Mouse (Mus musculus) midbrain, embryonic 10.5 days (tissue): Measurements from ENCODE around the gene Irf2. TPM values are rescaled to one million over a fixed set of nuclear protein-coding genes. Genes with fewer than 3 reads are reported as not detected.

Experiments used
- DNase-seq: peaks from one replicate; pipeline ENCODE4 v3.0.0-alpha.2; 2017; ENCODE audit warnings: low spot score
- H3K27ac ChIP-seq: fragments of 300-500 bp; sonication (generic); replicated peaks from 2 replicates; pipeline ENCODE4 v1.5.1; 2016; ENCODE audit warnings: mild to moderate bottlenecking
- H3K27me3 ChIP-seq: fragments of 300-500 bp; sonication (generic); 2 replicates; pipeline ENCODE4 v1.6.1; 2016; ENCODE audit warnings: low read depth, mild to moderate bottlenecking; ENCODE audit not compliant: poor library complexity, severe bottlenecking
- H3K36me3 ChIP-seq: fragments of 300-500 bp; sonication (generic); 2 replicates; pipeline ENCODE4 v1.6.1; 2016; ENCODE audit warnings: mild to moderate bottlenecking, moderate library complexity
- H3K4me1 ChIP-seq: fragments of 300-500 bp; sonication (generic); 2 replicates; pipeline ENCODE4 v1.6.1; 2016
- H3K4me3 ChIP-seq: fragments of 300-500 bp; sonication (generic); 2 replicates; pipeline ENCODE4 v1.5.1; 2016; ENCODE audit warnings: mild to moderate bottlenecking, moderate library complexity
- H3K9me3 ChIP-seq: fragments of 300-500 bp; sonication (generic); replicated peaks from 2 replicates; pipeline ENCODE4 v1.6.1; 2016; ENCODE audit warnings: mild to moderate bottlenecking
- WGBS: fragments of 180-500 bp; shearing (Covaris S2); methylation state at CpG from one replicate; pipeline ENCODE4 v1.1.7; 2016; 5-methylcytosine and 5-hydroxymethylcytosine counted together
- polyA plus RNA-seq: library from polyadenylated mRNA; unstranded; fragments of >200 nt; fragmentation: Nextera tagmentation; extraction: Ambion mirVana; gene quantifications from 2 replicates; pipeline ENCODE4 v1.2.1, GENCODE M21; 2016

Gene Irf2
- polyA plus RNA-seq = 7.4 and 8.6 TPM in 2 replicates

GRCm38 (mm10) chr8:46739003-46739949 is at the start of gene Irf2:
Gene Irf2, plus strand, starts transcription at chr8:46739732.
- peak; percentile 89 for DNase-seq
- Histone ChIP-seq H3K4me3 (peak within 1 kb of the TSS; percentile 93), H3K9me3 (peaks cover 7% of the 10 kb centered on the region; the same call in 1 of the 2 replicates), H3K27ac (peak within 1 kb of the TSS; percentile 98), H3K27me3 (peaks cover 11% of the 10 kb centered on the region; the same call in 1 of the 2 replicates), H3K4me1 (peaks cover 24% of the 10 kb centered on the region), H3K36me3 (0 out of 2 replicates have a peak, but pooled peaks cover 4% of the 10 kb centered on the region)
- 0% methylated on average over 46 of the region's 51 CpGs for WGBS

DNA sequence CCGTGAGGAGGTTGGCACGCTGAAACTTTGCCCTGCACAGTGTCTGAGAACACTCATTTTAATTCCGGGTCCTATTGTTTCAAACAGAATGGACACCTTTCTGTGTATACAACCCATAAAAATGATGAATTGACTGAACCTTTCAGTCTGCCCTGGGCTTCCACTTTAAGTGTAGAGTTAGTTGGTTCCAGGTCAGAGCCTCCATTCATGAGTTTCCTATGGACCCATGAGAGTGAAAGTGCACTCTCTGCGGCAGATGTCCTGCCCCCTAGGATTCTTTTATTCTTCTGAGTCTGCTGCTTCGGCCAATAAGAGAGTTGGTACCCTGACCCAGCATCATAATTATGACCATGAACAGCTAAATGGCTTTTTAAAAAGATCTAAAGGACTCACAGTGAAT is 49.4 kb upstream of the Irf2 start:
- H3K27me3 ChIP-seq = no peaks in the 10 kb centered on the region
- 44% methylated on average over 5 of the region's 5 CpGs for WGBS
- H3K9me3 ChIP-seq = no peaks in the 10 kb centered on the region
- no peak overlapping the region for H3K4me3 ChIP-seq
- no peaks in the 10 kb centered on the region for H3K36me3 ChIP-seq
- DNase-seq = no peak
- H3K27ac ChIP-seq = peak overlapping the region; percentile 49; the same call in 1 of the 2 replicates
- H3K4me1 ChIP-seq = peaks cover 44% of the 10 kb centered on the region

GRCm38 (mm10) chr8:46690581-46690980 is 49.0 kb upstream of the Irf2 start:
- H3K4me3 ChIP-seq = no peak overlapping the region
- H3K9me3 ChIP-seq = no peaks in the 10 kb centered on the region
- no peak for DNase-seq
- no peaks in the 10 kb centered on the region for H3K36me3 ChIP-seq
- H3K27me3 ChIP-seq = no peaks in the 10 kb centered on the region
- 80% methylated on average over 5 of the region's 5 CpGs for WGBS
- H3K4me1 ChIP-seq = peaks cover 44% of the 10 kb centered on the region
- peak overlapping the region; percentile 49 for H3K27ac ChIP-seq

GRCm38 (mm10) chr8:46691360-46691759 is 48.2 kb upstream of the Irf2 start:
- no peak for DNase-seq
- H3K4me1 ChIP-seq = peaks cover 40% of the 10 kb centered on the region
- no peak overlapping the region for H3K4me3 ChIP-seq
- no peaks in the 10 kb centered on the region for H3K9me3 ChIP-seq
- H3K27ac ChIP-seq = peak overlapping the region; percentile 63; the same call in 1 of the 2 replicates
- H3K27me3 ChIP-seq = no peaks in the 10 kb centered on the region
- H3K36me3 ChIP-seq = no peaks in the 10 kb centered on the region
- 73% methylated on average over 7 of the region's 7 CpGs for WGBS

DNA sequence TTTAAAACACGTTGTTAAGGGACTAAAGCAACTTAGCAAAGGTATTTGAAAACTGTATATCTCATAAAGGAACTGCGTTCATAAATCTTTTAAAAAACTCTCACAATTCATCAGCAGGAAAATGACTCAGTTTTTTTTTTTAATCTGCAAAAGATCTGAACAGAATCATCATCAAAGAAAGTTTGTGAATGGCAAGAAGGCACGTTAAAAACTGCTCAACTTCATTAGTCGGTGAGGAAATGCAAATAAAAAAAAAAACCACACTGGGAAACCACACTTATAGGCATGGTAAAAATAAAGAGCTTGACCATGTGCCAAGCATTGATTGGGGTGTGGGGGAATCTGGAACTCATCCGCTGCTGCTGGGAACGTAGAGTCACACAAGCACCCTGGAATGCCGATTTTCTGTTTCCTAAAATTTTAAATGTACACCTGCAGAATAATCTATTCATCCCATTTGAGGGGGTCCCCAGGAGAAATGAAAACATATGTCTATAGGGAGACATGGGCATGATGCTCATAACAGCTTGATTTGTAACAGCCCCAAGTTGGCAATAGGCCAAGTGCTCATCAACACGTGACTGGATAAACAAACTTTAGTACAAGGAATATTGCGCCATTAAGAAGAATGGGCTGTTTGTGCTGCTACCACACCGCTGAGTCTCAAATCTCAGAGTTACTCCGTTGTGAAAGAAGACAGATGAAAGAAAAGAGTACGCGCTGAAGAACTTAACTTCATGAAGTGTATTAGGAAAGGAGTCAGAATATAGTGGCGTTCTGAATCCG is 43.1 kb upstream of the Irf2 start:
- peaks cover 14% of the 10 kb centered on the region for H3K4me1 ChIP-seq
- H3K27ac ChIP-seq = no peak overlapping the region
- no peak for DNase-seq
- H3K27me3 ChIP-seq = no peaks in the 10 kb centered on the region
- no peaks in the 10 kb centered on the region for H3K9me3 ChIP-seq
- H3K4me3 ChIP-seq = no peak overlapping the region
- 87% methylated on average over 15 of the region's 15 CpGs for WGBS
- no peaks in the 10 kb centered on the region for H3K36me3 ChIP-seq

- Histone ChIP-seq H3K27me3 (no peaks in the 10 kb centered on the region), H3K27ac (no peak overlapping the region), H3K36me3 (no peaks in the 10 kb centered on the region), H3K9me3 (no peaks in the 10 kb centered on the region), H3K4me1 (peaks cover 3% of the 10 kb centered on the region), H3K4me3 (no peak overlapping the region)
- no peak for DNase-seq
- WGBS = 90% methylated on average over 4 of the region's 4 CpGs
Observed at GRCm38 (mm10) chr8:46697566-46697965, 42.0 kb upstream of the Irf2 start.

GRCm38 (mm10) chr8:46698162-46698561 is 41.4 kb upstream of the Irf2 start:
- H3K36me3 ChIP-seq = no peaks in the 10 kb centered on the region
- H3K27me3 ChIP-seq = no peaks in the 10 kb centered on the region
- no peak for DNase-seq
- WGBS = 98% methylated on average over 5 of the region's 5 CpGs
- H3K27ac ChIP-seq = no peak overlapping the region
- H3K9me3 ChIP-seq = no peaks in the 10 kb centered on the region
- no peaks in the 10 kb centered on the region; the same call in 1 of the 2 replicates for H3K4me1 ChIP-seq
- no peak overlapping the region for H3K4me3 ChIP-seq

- WGBS = 96% methylated on average over 2 of the region's 2 CpGs
- H3K36me3 ChIP-seq = no peaks in the 10 kb centered on the region
- no peaks in the 10 kb centered on the region for H3K27me3 ChIP-seq
- DNase-seq = no peak
- no peak overlapping the region for H3K4me3 ChIP-seq
- no peaks in the 10 kb centered on the region for H3K4me1 ChIP-seq
- no peak overlapping the region for H3K27ac ChIP-seq
- H3K9me3 ChIP-seq = no peaks in the 10 kb centered on the region
Observed at GRCm38 (mm10) chr8:46705145-46705544, 34.4 kb upstream of the Irf2 start.

DNA sequence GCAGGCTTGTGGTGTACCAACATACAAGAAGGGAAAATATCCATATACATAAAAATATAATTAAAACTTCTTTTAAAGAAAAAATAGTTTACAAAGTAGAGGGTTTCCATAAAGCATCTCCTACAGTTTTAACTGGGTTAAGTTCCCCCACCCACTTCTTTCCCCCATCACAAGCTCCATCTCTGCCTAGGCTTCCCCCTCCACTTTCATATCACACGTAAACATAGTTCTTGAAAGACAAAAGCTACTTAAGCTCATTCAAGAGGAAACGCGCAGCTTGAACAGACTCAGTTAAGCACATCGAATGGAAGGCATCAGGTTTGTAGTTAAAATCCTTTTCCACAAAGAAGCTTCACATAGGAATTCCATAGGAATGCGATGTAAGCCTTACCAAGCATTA is 32.8 kb upstream of the Irf2 start:
- 74% methylated on average over 5 of the region's 5 CpGs for WGBS
- no peak for DNase-seq
- Histone ChIP-seq H3K4me1 (no peaks in the 10 kb centered on the region), H3K27me3 (no peaks in the 10 kb centered on the region), H3K9me3 (no peaks in the 10 kb centered on the region), H3K27ac (no peak overlapping the region), H3K36me3 (no peaks in the 10 kb centered on the region), H3K4me3 (no peak overlapping the region)

GRCm38 (mm10) chr8:46709302-46709701 is 30.2 kb upstream of the Irf2 start:
- DNase-seq = no peak
- WGBS = 88% methylated on average over 4 of the region's 4 CpGs
- no peaks in the 10 kb centered on the region for H3K36me3 ChIP-seq
- no peaks in the 10 kb centered on the region for H3K27me3 ChIP-seq
- no peak overlapping the region for H3K27ac ChIP-seq
- no peak overlapping the region for H3K4me3 ChIP-seq
- no peaks in the 10 kb centered on the region for H3K9me3 ChIP-seq
- no peaks in the 10 kb centered on the region for H3K4me1 ChIP-seq

DNA sequence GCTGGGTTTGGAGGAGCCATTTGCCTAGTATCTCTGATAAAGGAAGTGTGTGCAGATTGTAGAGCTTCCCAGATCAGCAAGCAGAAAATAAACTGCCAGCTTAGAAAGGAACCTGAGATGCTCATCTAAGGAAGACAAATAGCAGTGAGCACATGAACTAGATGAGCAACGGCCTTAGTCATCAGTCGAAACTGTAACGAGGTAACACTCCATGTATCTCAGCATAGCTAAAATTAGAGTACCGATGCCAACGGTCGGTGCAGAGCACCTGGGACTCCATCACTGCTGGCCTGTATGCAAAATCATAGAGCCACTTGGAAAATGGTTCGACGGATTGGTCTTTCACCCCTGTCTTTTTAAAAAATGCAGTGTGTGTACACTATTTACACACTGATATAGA is 29.2 kb upstream of the Irf2 start:
- Histone ChIP-seq H3K27ac (no peak overlapping the region), H3K4me3 (no peak overlapping the region), H3K9me3 (no peaks in the 10 kb centered on the region), H3K27me3 (no peaks in the 10 kb centered on the region), H3K36me3 (no peaks in the 10 kb centered on the region), H3K4me1 (no peaks in the 10 kb centered on the region)
- no peak for DNase-seq
- WGBS = 95% methylated on average over 8 of the region's 8 CpGs

DNA sequence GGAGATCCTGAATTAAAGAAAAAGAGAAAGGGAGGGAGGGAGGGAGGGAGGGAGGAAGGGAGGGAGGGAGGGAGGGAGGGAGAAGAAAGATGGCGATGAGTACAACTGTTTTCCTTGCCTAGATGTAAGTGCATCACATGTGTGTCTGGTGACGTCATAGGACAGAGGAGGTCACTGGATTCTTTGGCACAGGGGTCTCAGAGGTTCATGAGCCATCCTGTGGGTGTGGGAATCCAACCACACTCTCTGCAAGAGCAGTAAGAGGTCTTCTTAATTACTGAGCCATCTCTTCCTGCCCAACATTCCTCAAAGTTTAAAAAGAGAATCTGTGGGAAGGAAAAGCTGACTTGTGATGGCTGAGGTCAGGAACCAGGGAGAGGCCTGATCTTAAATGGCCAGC is 28.0 kb upstream of the Irf2 start:
- H3K27me3 ChIP-seq = no peaks in the 10 kb centered on the region
- 83% methylated on average over 2 of the region's 2 CpGs for WGBS
- no peaks in the 10 kb centered on the region for H3K36me3 ChIP-seq
- H3K4me1 ChIP-seq = 0 out of 2 replicates have a peak, but pooled peaks cover 6% of the 10 kb centered on the region
- no peaks in the 10 kb centered on the region for H3K9me3 ChIP-seq
- H3K4me3 ChIP-seq = no peak overlapping the region
- no peak for DNase-seq
- H3K27ac ChIP-seq = no peak overlapping the region
